Mouse (Mus musculus) colon, adult 2 months (tissue): ENCODE results near the gene Nog. TPM values are rescaled to one million over a fixed set of nuclear protein-coding genes. Genes with fewer than 3 reads are reported as not detected.

ENCODE experiments used
- polyA plus RNA-seq: library from polyadenylated mRNA; depleted of rRNA; stranded (reverse); fragments of >200 nt; gene quantifications from 2 replicates; pipeline ENCODE4 v1.2.3, GENCODE M21; 2012; rRNA removed

Gene Nog
- polyA plus RNA-seq: 5.2 and 5.3 TPM in 2 replicates

DNA sequence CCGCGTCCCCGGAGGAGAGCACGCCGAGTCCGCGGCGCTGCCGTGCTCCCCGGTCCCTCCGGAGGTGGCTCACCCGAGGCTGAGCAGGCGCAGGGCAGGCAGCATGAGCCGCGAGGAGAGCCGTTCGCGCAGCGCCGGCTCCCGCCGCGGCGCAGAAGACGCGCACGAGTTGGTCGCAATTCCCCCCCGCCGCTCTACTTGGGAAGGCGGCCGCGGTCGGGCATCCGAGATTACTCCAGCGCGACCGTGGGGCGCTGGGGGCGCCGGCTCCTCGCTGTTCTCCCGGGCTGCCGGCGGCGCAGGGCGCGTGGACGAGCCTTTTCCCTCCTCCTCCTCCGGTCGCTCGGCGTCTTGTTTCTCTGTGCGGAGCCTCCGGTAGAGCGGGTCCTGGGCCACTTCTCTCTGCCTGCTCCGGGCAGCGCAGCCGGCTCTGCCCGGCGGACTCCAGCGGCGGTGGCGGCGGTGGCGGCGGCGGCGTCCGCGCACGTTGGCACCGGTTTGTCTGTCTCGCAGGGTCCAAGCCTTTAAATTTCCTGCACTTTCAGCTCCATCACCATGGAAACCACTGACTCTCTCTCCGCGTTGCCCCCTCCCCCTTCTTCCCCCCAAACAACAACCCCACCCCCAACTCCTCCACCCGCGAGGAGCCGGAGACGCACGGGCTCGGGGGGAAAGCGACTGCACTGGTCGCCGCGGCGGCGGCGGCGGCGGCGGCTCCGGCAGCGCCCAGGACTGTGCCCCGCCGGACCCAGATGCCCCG, at the start of gene Nog:
TSS of gene Nog (minus strand) at position 277 of the 760 bp plus-strand sequence.

Other genes starting within 250 kb of the Nog start
- gene Dgke, start 235.5 kb downstream of the Nog start, polyA plus RNA-seq: 3.8 and 4.2 TPM in 2 replicates
- not detected in 2 replicates for gene Gm525, start 228.5 kb downstream of the Nog start, polyA plus RNA-seq